Mouse (Mus musculus): ENCODE data around the gene Samd4b.

Gene Samd4b

DNA sequence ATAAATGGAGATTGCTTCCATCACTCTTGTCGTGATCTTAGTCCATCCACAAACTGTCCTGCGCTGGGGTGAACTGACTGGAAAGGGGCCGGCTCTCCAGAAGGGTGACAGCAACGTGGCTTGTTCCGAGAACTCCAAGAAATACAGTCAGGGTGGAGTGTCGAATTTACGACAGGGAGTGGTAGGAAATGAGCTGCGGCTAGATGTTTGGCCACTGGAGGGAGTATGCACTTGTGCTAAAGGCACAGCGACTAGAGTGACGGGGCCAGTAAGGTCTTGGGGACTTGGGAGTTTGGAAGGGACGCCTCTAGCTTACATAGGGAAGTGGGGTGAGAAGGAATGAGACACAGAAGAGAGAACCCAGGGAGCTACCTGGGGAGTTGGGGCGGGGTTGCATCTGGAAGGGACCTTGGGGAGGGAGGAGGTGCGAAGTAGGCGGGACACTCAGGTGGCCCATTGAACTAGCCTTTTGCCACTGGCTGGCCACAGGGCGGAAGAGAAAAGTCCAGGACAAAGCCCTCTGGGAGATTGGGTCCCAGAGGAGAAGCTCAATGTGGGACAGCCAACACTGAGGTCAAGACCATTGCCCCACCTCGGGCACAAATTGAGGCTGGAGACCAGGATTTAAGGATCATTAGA lies 160.9 kb downstream of the Samd4b start, which contains the start of gene Gmfg:
Gene Gmfg (plus strand): TSS at position 516 of the 639 bp plus-strand sequence.
- Histone ChIP-seq H3K4me1 (replicated peaks; ENCODE audit: low read depth, low read length) (peaks cover 58% of the 10 kb centered on the region), H3K9me3 (ENCODE audit: low read length) (no peaks in the 10 kb centered on the region), H3K27me3 (ENCODE audit: insufficient read depth, low read length) (no peaks in the 10 kb centered on the region), H3K4me3 (replicated peaks; ENCODE audit: low read length) (peak within 1 kb of the TSS; percentile 85), H3K36me3 (ENCODE audit: insufficient read depth, low read length) (peaks cover 21% of the 10 kb centered on the region)
- TF ChIP-seq CTCF (conservative IDR thresholded peaks at IDR 0.05; ENCODE audit: low read length), result peak; percentile 70
- no peak for TF ChIP-seq NANOG (IDR thresholded peaks at IDR 0.05; ENCODE audit: borderline replicate concordance, low read length)

DNA sequence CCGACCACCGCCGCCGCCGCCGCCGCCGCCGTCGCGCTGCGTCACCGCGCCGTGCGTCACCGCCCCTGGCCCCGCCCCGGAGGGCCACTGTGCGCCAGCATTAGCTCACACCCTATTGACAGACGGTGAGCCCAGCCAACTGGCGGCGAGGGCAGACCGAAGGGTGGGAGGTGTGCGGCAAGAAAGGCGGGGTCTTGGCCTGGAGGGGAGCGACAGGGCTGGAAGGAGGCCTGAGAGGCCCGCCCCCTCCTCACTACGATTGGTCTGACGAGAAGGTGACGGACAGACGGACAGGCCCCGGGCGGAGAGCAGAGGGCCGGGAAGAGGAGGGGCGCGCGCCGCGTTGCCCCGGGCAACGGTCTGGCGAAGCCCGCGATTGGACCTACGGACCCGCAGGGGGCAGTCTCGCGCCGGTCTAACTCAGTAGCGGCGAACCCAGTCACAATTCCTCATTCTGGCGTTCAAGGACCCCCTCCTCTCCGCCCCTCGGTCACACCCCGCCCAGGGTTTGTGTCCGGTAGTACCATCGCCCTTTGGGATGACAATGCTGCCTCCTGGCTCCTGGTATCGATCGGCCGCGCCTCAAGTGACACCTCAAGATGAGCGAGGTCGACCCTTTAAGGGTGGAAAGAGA lies 161.6 kb downstream of the Samd4b start:
- Histone ChIP-seq H3K27me3 (ENCODE audit: insufficient read depth, low read length) (no peaks in the 10 kb centered on the region), H3K9me3 (ENCODE audit: low read length) (no peaks in the 10 kb centered on the region), H3K4me1 (replicated peaks; ENCODE audit: low read depth, low read length) (peaks cover 51% of the 10 kb centered on the region), H3K4me3 (replicated peaks; ENCODE audit: low read length) (peak overlapping the region; percentile 96), H3K36me3 (ENCODE audit: insufficient read depth, low read length) (peaks cover 28% of the 10 kb centered on the region)
- TF ChIP-seq CTCF (conservative IDR thresholded peaks at IDR 0.05; ENCODE audit: low read length) (no peak), NANOG (IDR thresholded peaks at IDR 0.05; ENCODE audit: borderline replicate concordance, low read length) (no peak), POU5F1 (IDR thresholded peaks at IDR 0.05; ENCODE audit: borderline replicate concordance, low read length) (no peak)

DNA sequence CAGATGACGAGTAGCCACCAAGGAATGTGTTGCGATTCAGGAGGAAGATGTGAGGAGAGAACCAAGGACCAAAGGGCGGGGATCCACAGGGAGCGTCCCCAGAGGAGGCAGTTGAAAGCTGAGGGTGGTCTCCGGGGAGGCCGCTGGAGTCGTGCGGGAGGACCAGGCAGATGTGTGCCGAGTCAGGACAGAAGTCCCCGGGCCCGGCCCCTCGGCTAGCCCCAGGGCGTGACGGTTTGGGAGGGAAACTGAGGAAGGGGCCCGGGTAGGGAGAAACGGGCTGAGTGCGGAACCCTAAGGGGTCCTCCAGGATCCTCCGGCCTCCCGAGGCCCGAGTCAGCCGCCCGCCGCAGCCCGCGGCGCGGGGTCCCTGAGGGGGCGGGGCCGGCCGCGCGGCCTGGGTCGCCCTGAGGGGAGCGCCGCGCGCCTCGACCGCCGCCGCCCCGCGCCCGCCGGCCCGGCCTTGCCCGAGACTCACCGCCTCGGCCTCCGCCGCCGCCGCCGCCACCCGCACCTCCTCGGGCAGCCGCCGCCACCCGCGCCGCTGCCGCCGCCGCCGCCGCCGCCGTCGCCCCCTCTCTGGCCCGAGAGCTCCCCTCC lies 162.2 kb downstream of the Samd4b start:
- H3K9me3 ChIP-seq (ENCODE audit: low read length), result no peaks in the 10 kb centered on the region
- H3K4me3 ChIP-seq (replicated peaks; ENCODE audit: low read length), result peak overlapping the region; percentile 96
- TF ChIP-seq NANOG (IDR thresholded peaks at IDR 0.05; ENCODE audit: borderline replicate concordance, low read length) (no peak), POU5F1 (IDR thresholded peaks at IDR 0.05; ENCODE audit: borderline replicate concordance, low read length) (no peak), CTCF (conservative IDR thresholded peaks at IDR 0.05; ENCODE audit: low read length) (no peak)
- H3K36me3 ChIP-seq (ENCODE audit: insufficient read depth, low read length), result peaks cover 34% of the 10 kb centered on the region
- peaks cover 46% of the 10 kb centered on the region for H3K4me1 ChIP-seq (replicated peaks; ENCODE audit: low read depth, low read length)
- H3K27me3 ChIP-seq (ENCODE audit: insufficient read depth, low read length), result no peaks in the 10 kb centered on the region

DNA sequence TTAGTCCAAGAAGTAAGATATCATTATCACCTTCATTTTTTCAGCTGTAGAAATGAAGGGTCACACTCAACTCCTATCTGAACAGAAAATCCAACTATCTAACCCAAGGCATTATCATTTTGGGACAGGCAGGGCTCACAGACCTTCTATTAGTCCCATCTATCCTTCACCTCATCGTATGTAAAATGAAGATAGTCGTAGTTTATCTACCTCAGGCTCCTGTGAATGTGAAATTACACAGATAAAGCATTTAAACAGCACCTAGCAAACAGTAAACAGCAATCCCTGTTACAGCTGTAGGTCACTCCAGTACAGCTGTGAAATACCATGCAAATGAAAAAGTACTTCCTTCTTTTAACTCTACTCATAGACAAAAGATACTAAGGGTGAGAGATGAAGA lies 165.7 kb downstream of the Samd4b start:
- TF ChIP-seq NANOG (IDR thresholded peaks at IDR 0.05; ENCODE audit: borderline replicate concordance, low read length) (no peak), POU5F1 (IDR thresholded peaks at IDR 0.05; ENCODE audit: borderline replicate concordance, low read length) (no peak), CTCF (conservative IDR thresholded peaks at IDR 0.05; ENCODE audit: low read length) (no peak)
- H3K27me3 ChIP-seq (ENCODE audit: insufficient read depth, low read length), result no peaks in the 10 kb centered on the region
- H3K9me3 ChIP-seq (ENCODE audit: low read length), result no peaks in the 10 kb centered on the region

DNA sequence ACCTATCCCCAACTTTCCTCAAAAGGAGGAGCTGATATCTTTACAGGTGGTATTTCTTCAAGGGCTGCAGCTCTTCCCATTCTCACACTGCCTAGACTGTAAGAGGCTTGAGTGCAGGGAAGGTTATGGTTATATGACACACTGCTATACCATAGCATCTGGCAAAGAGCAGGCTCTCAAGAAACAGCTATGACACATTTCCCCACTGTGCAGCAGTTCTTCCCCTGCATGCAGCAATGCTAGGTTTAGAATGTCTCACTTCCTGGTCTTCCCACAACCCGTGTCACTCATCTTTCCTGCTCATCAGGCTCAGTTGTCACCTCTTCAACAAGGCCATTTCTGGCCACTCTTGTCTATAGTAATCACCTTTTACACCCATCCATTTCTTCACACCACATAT lies 167.4 kb downstream of the Samd4b start:
- H3K36me3 ChIP-seq (ENCODE audit: insufficient read depth, low read length), result peaks cover 71% of the 10 kb centered on the region
- no peak overlapping the region for H3K4me3 ChIP-seq (replicated peaks; ENCODE audit: low read length)
- H3K4me1 ChIP-seq (replicated peaks; ENCODE audit: low read depth, low read length), result peaks cover 32% of the 10 kb centered on the region
- H3K27me3 ChIP-seq (ENCODE audit: insufficient read depth, low read length), result no peaks in the 10 kb centered on the region
- no peaks in the 10 kb centered on the region for H3K9me3 ChIP-seq (ENCODE audit: low read length)
- TF ChIP-seq CTCF (conservative IDR thresholded peaks at IDR 0.05; ENCODE audit: low read length) (no peak), NANOG (IDR thresholded peaks at IDR 0.05; ENCODE audit: borderline replicate concordance, low read length) (no peak), POU5F1 (IDR thresholded peaks at IDR 0.05; ENCODE audit: borderline replicate concordance, low read length) (no peak)

More for the DNA sequence above, 165.7 kb downstream of the Samd4b start:
- Histone ChIP-seq H3K4me1 (replicated peaks; ENCODE audit: low read depth, low read length) (peaks cover 36% of the 10 kb centered on the region), H3K4me3 (replicated peaks; ENCODE audit: low read length) (no peak overlapping the region), H3K36me3 (ENCODE audit: insufficient read depth, low read length) (peaks cover 62% of the 10 kb centered on the region)

DNA sequence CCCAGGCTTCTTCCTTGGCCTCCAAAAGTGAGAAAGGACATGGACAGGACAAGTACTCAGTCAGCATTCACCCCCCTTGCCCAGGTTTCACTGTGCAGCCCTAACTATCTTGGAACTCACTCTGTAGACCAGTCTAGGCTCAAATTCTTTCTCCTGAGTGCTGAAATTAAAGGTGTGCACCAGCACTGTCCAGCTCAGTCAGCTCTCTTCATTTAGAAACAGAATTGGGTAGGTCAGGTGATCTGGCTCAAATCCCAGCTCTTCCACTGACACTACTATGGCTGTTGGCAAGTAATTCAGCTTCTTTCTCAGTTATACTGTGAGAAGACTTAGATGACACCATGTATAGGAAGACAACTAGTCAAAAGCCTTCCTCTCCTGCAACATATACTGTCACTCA lies 170.2 kb downstream of the Samd4b start:
- Histone ChIP-seq H3K9me3 (ENCODE audit: low read length) (no peaks in the 10 kb centered on the region), H3K36me3 (ENCODE audit: insufficient read depth, low read length) (peaks cover 76% of the 10 kb centered on the region), H3K27me3 (ENCODE audit: insufficient read depth, low read length) (no peaks in the 10 kb centered on the region), H3K4me3 (replicated peaks; ENCODE audit: low read length) (no peak overlapping the region), H3K4me1 (replicated peaks; ENCODE audit: low read depth, low read length) (peaks cover 26% of the 10 kb centered on the region)
- TF ChIP-seq NANOG (IDR thresholded peaks at IDR 0.05; ENCODE audit: borderline replicate concordance, low read length) (no peak), POU5F1 (IDR thresholded peaks at IDR 0.05; ENCODE audit: borderline replicate concordance, low read length) (no peak), CTCF (conservative IDR thresholded peaks at IDR 0.05; ENCODE audit: low read length) (no peak)

GRCm38 (mm10) chr7:28423018-28423417 lies 174.9 kb downstream of the Samd4b start:
- no peak overlapping the region for H3K4me3 ChIP-seq (replicated peaks; ENCODE audit: low read length)
- peaks cover 81% of the 10 kb centered on the region for H3K36me3 ChIP-seq (ENCODE audit: insufficient read depth, low read length)
- no peaks in the 10 kb centered on the region for H3K9me3 ChIP-seq (ENCODE audit: low read length)
- TF ChIP-seq POU5F1 (IDR thresholded peaks at IDR 0.05; ENCODE audit: borderline replicate concordance, low read length) (no peak), NANOG (IDR thresholded peaks at IDR 0.05; ENCODE audit: borderline replicate concordance, low read length) (no peak), CTCF (conservative IDR thresholded peaks at IDR 0.05; ENCODE audit: low read length) (no peak)
- peaks cover 46% of the 10 kb centered on the region for H3K4me1 ChIP-seq (replicated peaks; ENCODE audit: low read depth, low read length)
- H3K27me3 ChIP-seq (ENCODE audit: insufficient read depth, low read length), result no peaks in the 10 kb centered on the region

GRCm38 (mm10) chr7:28419416-28419815 lies 178.5 kb downstream of the Samd4b start:
- H3K36me3 ChIP-seq (ENCODE audit: insufficient read depth, low read length), result peaks cover 98% of the 10 kb centered on the region
- H3K4me3 ChIP-seq (replicated peaks; ENCODE audit: low read length), result no peak overlapping the region
- peaks cover 53% of the 10 kb centered on the region for H3K4me1 ChIP-seq (replicated peaks; ENCODE audit: low read depth, low read length)
- H3K27me3 ChIP-seq (ENCODE audit: insufficient read depth, low read length), result no peaks in the 10 kb centered on the region
- no peaks in the 10 kb centered on the region for H3K9me3 ChIP-seq (ENCODE audit: low read length)
- no peak for TF ChIP-seq CTCF (conservative IDR thresholded peaks at IDR 0.05; ENCODE audit: low read length)
- no peak for TF ChIP-seq POU5F1 (IDR thresholded peaks at IDR 0.05; ENCODE audit: borderline replicate concordance, low read length)
- TF ChIP-seq NANOG (IDR thresholded peaks at IDR 0.05; ENCODE audit: borderline replicate concordance, low read length), result no peak

All from E14TG2a.4 (cell line).